Mouse (Mus musculus): ENCODE measurements around the gene Rasal2.

DNA sequence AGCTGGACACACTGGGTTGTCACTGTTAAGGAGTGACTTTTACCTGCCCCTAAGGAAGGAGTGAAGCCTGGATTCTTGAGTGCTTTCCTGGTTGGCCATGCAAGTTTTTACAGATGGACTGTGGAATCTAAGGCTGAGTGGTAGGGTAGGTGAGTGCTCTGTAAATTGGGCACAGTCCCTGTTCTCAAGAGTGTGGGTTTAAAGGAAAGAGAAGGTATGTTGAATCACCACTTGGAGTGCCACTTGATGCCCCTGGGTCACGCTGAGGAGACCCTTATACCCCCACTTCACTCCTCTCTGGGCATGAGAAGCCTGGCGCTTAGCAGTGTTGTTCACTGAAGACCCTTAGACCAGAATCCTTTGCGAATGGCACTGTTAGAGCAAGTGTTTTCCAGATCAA is 295.0 kb downstream of the Rasal2 start:
- no peak for TF ChIP-seq GATA1 (IDR thresholded peaks at IDR 0.05; ENCODE audit: borderline replicate concordance, low read length)
- TF ChIP-seq FLI1 (IDR thresholded peaks at IDR 0.05; ENCODE audit: low read length) = no peak

Measured in megakaryocyte, embryonic 14.5 days (primary cell).